Mouse (Mus musculus) common myeloid progenitor, adult 5-6 weeks (primary cell): ENCODE data around the gene Por. TPM values are rescaled to one million over a fixed set of nuclear protein-coding genes. Genes with fewer than 3 reads are reported as not detected.

Experiments
- ATAC-seq: replicated peaks from 2 replicates; pipeline ENCODE4 v1.8.0; 2016; ENCODE audit warnings: low read depth, mild to moderate bottlenecking, moderate TSS enrichment, inconsistent platforms; ENCODE audit not compliant: poor library complexity, severe bottlenecking
- total RNA-seq: library from RNA; stranded (forward); fragments of 200-1000, 187-1606 nt; gene quantifications from 2 replicates; pipeline ENCODE4 v1.2.3, GENCODE M21; 2017

Por gene
- 55.7 and 72.0 TPM in 2 replicates for total RNA-seq

- ATAC-seq = peak; percentile 91
Observed at GRCm38 (mm10) chr5:135669741-135670275, at the start of gene Por. Gene Por, plus strand, starts transcription at chr5:135670033.

GRCm38 (mm10) chr5:135620526-135620925, 49.3 kb upstream of the Por start:
- ATAC-seq = no peak

DNA sequence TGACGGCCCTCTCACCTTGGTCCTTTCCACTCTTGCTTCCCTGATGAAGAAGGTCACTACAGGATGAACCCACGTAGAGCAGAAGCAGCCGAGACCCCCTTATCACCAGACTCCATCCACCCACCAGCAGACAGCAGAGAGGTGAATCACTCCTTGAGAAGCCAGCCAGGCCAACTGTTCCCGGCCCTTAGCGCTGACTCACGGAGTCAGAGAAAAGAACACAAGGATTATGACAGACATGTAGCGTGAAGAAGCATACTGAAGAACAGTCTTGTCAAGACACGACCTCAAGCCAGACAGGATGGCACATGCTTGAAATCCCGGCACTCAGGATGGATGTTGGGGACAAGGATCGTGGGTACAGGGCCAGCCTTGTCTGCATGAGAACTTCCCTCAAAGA, 48.1 kb upstream of the Por start:
- ATAC-seq = no peak

GRCm38 (mm10) chr5:135623006-135623563, 46.7 kb upstream of the Por start:
- no peak for ATAC-seq

- ATAC-seq = no peak
Observed at GRCm38 (mm10) chr5:135628916-135629315, 40.9 kb upstream of the Por start.

- ATAC-seq = no peak
Observed at GRCm38 (mm10) chr5:135629401-135629800, 40.4 kb upstream of the Por start.

DNA sequence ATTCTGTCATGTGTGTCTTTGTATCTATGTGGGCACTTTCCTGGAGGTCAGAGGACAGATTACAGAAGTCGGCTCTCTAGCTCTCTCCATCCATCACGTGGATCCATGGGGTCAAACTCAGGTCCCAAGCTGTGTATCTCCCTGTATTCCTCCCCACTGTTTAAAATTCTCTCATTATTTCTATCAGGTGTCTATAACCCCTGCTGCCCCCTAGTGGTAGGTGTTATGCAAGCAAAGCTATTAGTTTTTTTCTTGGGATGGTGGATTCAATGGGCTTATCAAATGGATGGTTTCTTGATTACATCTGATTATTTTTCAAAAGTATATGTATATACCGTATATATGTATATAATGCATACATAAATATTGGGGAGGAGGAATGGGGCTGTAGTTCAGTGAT, 39.2 kb upstream of the Por start:
- 0 out of 2 replicates have a peak, but pooled peaks have one; percentile 37 for ATAC-seq

- ATAC-seq = peak; percentile 97
Observed at GRCm38 (mm10) chr5:135632117-135632796, 37.6 kb upstream of the Por start, which contains the start of gene Rhbdd2. Gene Rhbdd2, plus strand, starts transcription at chr5:135632618.

DNA sequence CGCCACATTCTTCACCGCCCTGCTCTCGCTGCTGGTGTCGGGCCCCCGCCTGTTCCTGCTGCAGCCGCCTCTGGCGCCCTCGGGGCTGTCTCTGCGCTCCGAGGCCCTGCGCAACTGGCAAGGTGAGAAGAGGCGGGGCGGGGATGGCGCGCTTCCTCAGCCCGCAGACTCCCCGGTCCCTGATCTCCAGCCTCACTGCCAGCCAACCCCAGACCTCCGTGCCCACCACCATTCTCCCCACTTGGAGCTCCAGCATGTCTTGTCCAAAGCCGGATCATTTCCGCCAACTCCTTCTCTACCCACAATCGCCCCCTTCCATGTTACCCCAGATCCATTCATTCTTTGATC, 37.1 kb upstream of the Por start:
- ATAC-seq = peak; percentile 45; the same call in 1 of the 2 replicates

- peak; percentile 42 for ATAC-seq
Observed at GRCm38 (mm10) chr5:135639760-135640458, 29.9 kb upstream of the Por start.

GRCm38 (mm10) chr5:135640459-135640789, 29.4 kb upstream of the Por start:
- no peak for ATAC-seq

- no peak for ATAC-seq
Observed at GRCm38 (mm10) chr5:135641028-135641427, 28.8 kb upstream of the Por start.

- peak; percentile 75 for ATAC-seq
Observed at GRCm38 (mm10) chr5:135642686-135643551, 26.9 kb upstream of the Por start.

DNA sequence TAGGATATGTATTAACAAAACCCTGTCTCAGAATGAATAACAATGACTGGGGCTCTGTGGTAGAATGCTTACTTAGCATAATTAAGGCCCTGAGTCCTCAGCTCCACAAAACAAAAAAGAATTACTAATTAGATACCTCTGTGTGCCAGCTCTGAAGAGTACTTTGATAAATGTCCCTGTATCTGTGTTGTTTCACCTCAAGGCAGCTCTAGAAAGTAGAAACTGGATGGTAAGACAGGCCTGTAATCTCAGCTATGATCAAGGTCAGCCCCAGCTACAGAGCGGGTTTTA, 26.3 kb upstream of the Por start:
- no peak for ATAC-seq

DNA sequence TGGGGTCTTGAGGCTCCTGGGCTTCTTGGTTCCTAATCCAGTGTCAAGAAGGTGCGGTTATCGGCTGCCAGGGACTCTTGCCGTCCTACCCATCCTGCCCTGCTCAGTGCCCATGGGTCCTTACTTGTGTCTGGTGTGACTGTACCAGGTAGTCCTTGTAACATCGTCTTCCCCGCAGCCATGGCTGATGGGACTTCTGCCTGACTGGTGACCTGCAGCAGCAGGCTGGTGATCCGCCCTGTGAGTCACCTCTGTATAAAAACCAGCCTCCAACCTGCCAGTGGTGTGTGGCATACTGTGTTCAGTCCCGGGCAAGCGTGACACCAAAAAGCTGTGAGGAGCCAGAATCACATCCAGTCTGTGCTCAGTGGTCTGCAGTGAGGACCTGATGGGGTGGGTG, 26.0 kb upstream of the Por start:
- no peak for ATAC-seq

DNA sequence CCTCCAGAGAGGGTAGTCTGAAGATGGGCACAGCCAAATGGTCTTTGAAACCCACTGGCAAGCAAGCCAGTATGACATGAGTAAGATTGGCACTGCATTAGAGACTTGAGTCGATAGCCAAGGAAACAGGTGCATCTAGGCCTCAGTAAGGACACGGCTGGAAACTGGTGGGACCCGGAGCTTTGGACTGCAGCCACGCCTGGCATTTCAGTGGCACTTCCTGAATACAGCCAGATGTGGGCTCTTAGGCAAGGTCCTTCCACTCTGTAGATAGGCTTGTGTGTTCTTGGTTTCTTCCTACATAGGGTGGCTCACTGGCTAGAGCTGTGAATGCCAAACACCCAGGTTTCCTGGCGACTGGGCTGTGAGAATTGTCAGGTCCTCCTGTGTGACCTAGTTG, 24.5 kb upstream of the Por start:
- ATAC-seq = no peak

DNA sequence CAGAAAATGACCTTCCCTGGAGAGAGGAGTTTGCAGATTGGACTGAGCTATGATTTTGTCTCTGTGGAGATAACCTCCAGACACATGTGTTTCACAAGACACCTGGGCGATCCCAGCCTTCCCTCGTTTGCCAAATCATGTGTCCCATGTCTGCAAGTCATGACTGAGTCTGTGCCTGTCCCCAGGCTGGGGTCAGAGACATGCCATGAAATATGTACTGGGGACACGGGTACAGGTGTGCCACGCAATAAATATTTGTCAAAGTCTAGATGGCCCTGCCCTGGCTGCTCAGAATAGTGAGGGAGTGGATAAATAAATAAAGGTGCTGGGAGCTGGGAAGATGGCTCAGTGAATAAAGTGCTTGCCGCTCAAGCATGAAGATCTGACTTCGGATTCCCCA, 23.8 kb upstream of the Por start:
- no peak for ATAC-seq

GRCm38 (mm10) chr5:135648461-135649308, 21.1 kb upstream of the Por start:
- ATAC-seq = peak; percentile 39; the same call in 1 of the 2 replicates

GRCm38 (mm10) chr5:135649309-135649633, 20.6 kb upstream of the Por start:
- no peak for ATAC-seq

- no peak for ATAC-seq
Observed at GRCm38 (mm10) chr5:135651536-135651935, 18.3 kb upstream of the Por start.
